Mouse (Mus musculus) kidney, embryonic 15.5 days (tissue): ENCODE data around the gene Slc22a14. TPM values are rescaled to one million over a fixed set of nuclear protein-coding genes. Genes with fewer than 3 reads are reported as not detected.
"Not testable (repeated sequence)": the region's sequence is repeated elsewhere in the genome, so short reads cannot be mapped to it uniquely, and the experiment has no call there.

ENCODE experiments used
- ATAC-seq: fragments of 200-750 bp; cut with Nextera tagmentation; replicated peaks from 2 replicates; pipeline ENCODE4 v1.8.0; 2017; ENCODE audit warnings: moderate TSS enrichment; ENCODE audit not compliant: low FRiP score
- H3K27ac ChIP-seq: fragments of 300-500 bp; sonication (generic); 2 replicates; pipeline ENCODE4 v1.5.1; 2015; ENCODE audit warnings: mild to moderate bottlenecking, inconsistent platforms
- H3K27me3 ChIP-seq: fragments of 300-500 bp; sonication (generic); 2 replicates; pipeline ENCODE4 v1.6.1; 2015; ENCODE audit warnings: inconsistent platforms
- H3K36me3 ChIP-seq: fragments of 300-500 bp; sonication (generic); 2 replicates; pipeline ENCODE4 v1.6.1; 2015; ENCODE audit warnings: inconsistent platforms
- H3K4me1 ChIP-seq: fragments of 300-500 bp; sonication (generic); 2 replicates; pipeline ENCODE4 v1.6.1; 2015; ENCODE audit warnings: inconsistent platforms
- H3K4me2 ChIP-seq: fragments of 300-500 bp; sonication (generic); 2 replicates; pipeline ENCODE4 v1.6.1; 2015; ENCODE audit warnings: moderate library complexity, mild to moderate bottlenecking, inconsistent platforms
- H3K4me3 ChIP-seq: fragments of 300-500 bp; sonication (generic); replicated peaks from 2 replicates; pipeline ENCODE4 v1.5.1; 2015; ENCODE audit warnings: mild to moderate bottlenecking, inconsistent platforms
- H3K9ac ChIP-seq: fragments of 300-500 bp; sonication (generic); 2 replicates; pipeline ENCODE4 v1.6.1; 2015; ENCODE audit warnings: mild to moderate bottlenecking, inconsistent platforms
- H3K9me3 ChIP-seq: fragments of 300-500 bp; sonication (generic); replicated peaks from 2 replicates; pipeline ENCODE4 v1.6.1; 2016; ENCODE audit warnings: inconsistent platforms
- WGBS: fragments of 180-500 bp; shearing (Covaris S2); methylation state at CpG from one replicate; pipeline ENCODE4 v1.1.7; 2015; ENCODE audit warnings: mixed read lengths; 5-methylcytosine and 5-hydroxymethylcytosine counted together
- polyA plus RNA-seq: library from polyadenylated mRNA; unstranded; fragments of >200 nt; fragmentation: Nextera tagmentation; extraction: Ambion mirVana; gene quantifications from 2 replicates; pipeline ENCODE4 v1.2.1, GENCODE M21; 2015

Gene Slc22a14
- polyA plus RNA-seq, 1 experiment from 2014 or later: 0.30 TPM

DNA sequence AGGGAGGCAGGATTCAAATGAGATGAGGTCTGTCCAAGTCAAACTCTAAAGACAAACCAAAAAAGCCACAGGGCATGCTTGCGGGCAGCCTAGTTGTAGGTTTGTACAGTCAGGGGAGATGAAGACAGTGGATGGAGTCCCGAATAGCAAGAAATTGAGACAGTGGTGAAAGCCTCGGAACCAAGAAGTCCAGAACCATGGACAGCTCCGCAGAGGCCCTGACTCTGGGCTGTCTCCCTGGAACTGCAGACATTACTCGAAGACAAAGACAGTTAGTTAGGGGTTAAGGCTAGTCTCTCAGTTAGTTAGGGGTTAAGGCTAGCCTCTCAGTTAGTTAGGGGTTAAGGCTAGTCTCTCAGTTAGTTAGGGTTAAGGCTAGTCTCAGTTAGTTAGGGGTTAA, 23.6 kb upstream of the Slc22a14 start:
- no peak overlapping the region for H3K4me2 ChIP-seq
- peaks cover 15% of the 10 kb centered on the region for H3K36me3 ChIP-seq
- ATAC-seq: no peak
- H3K9me3 ChIP-seq: no peaks in the 10 kb centered on the region
- no peaks in the 10 kb centered on the region for H3K4me1 ChIP-seq
- H3K27me3 ChIP-seq: no peaks in the 10 kb centered on the region
- no peak overlapping the region for H3K9ac ChIP-seq
- no peak overlapping the region for H3K4me3 ChIP-seq
- WGBS: 52% methylated on average over 5 of the region's 5 CpGs
- no peak overlapping the region for H3K27ac ChIP-seq

- no peak for ATAC-seq
- Histone ChIP-seq H3K9ac (no peak overlapping the region), H3K4me2 (no peak overlapping the region), H3K4me3 (no peak overlapping the region), H3K27me3 (no peaks in the 10 kb centered on the region), H3K4me1 (no peaks in the 10 kb centered on the region), H3K36me3 (peaks cover 25% of the 10 kb centered on the region), H3K9me3 (no peaks in the 10 kb centered on the region), H3K27ac (no peak overlapping the region)
- WGBS: 69% methylated on average over 6 of the region's 6 CpGs
Observed at GRCm38 (mm10) chr9:119382603-119383002, 17.2 kb upstream of the Slc22a14 start.

GRCm38 (mm10) chr9:119378231-119378630, 12.9 kb upstream of the Slc22a14 start:
- no peak overlapping the region for H3K27ac ChIP-seq
- no peaks in the 10 kb centered on the region for H3K4me1 ChIP-seq
- H3K27me3 ChIP-seq: no peaks in the 10 kb centered on the region
- H3K4me2 ChIP-seq: no peak overlapping the region
- no peak overlapping the region for H3K4me3 ChIP-seq
- H3K9me3 ChIP-seq: no peaks in the 10 kb centered on the region
- peaks cover 13% of the 10 kb centered on the region for H3K36me3 ChIP-seq
- H3K9ac ChIP-seq: no peak overlapping the region
- ATAC-seq: no peak
- WGBS: 88% methylated on average over 4 of the region's 4 CpGs

DNA sequence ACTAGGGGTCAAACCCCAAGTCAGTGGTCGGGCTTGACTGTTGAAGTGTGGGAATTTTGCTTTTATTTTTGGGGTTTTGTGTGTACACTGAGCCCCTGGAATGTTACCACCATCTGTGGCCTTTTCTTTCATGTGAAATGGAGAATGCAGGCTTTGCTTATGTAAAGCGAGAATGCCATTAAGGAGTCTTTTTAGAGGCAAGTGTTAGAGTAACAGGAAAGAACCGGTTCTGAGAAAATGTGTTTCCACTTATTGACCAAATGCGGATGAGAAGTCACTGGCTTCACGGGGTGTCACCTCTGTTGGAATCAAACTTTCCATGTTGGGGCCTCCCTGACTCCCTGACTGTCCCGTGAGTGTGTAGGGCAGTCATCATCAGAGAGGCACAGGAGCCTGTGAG, 10.2 kb upstream of the Slc22a14 start:
- no peak overlapping the region for H3K4me3 ChIP-seq
- WGBS: 58% methylated on average over 6 of the region's 6 CpGs
- peaks cover 13% of the 10 kb centered on the region for H3K36me3 ChIP-seq

GRCm38 (mm10) chr9:119375008-119375407, 9.7 kb upstream of the Slc22a14 start:
- no peak overlapping the region for H3K27ac ChIP-seq
- H3K9me3 ChIP-seq: no peaks in the 10 kb centered on the region
- no peak overlapping the region for H3K9ac ChIP-seq
- no peak overlapping the region for H3K4me3 ChIP-seq
- no peaks in the 10 kb centered on the region for H3K4me1 ChIP-seq
- ATAC-seq: 0 out of 2 replicates have a peak, but pooled peaks have one; percentile 6
- 35% methylated on average over 3 of the region's 3 CpGs for WGBS
- peaks cover 12% of the 10 kb centered on the region for H3K36me3 ChIP-seq
- no peaks in the 10 kb centered on the region for H3K27me3 ChIP-seq
- no peak overlapping the region for H3K4me2 ChIP-seq

More for the DNA sequence above, 10.2 kb upstream of the Slc22a14 start:
- Histone ChIP-seq H3K9ac (no peak overlapping the region), H3K27ac (no peak overlapping the region), H3K4me2 (no peak overlapping the region), H3K27me3 (no peaks in the 10 kb centered on the region), H3K4me1 (no peaks in the 10 kb centered on the region), H3K9me3 (no peaks in the 10 kb centered on the region)
- ATAC-seq: no peak

DNA sequence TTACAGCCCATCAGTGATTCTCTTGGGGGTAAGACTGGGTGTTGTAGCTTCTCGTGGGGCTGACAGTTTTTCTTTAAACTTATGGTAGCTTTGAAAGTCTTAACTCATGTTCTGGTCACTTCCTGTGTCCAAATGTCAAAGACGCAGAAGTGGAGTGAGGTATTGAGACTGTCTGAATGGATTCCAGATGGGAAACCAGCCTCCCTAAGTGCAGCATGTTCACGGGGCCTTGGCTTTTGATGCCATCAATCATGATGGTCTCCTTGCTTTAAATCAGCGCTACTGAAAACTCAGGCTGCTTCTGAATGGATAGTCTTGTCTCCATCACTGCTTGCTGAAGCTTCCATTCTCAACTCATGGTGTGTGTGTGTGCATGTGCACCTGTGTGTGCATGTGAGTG, 5.9 kb upstream of the Slc22a14 start:
- Histone ChIP-seq H3K9ac (no peak overlapping the region), H3K27me3 (no peaks in the 10 kb centered on the region), H3K4me1 (no peaks in the 10 kb centered on the region), H3K4me2 (no peak overlapping the region), H3K4me3 (no peak overlapping the region), H3K27ac (no peak overlapping the region), H3K9me3 (no peaks in the 10 kb centered on the region), H3K36me3 (0 out of 2 replicates have a peak, but pooled peaks cover 10% of the 10 kb centered on the region)
- 56% methylated on average over 4 of the region's 4 CpGs for WGBS
- ATAC-seq: no peak

DNA sequence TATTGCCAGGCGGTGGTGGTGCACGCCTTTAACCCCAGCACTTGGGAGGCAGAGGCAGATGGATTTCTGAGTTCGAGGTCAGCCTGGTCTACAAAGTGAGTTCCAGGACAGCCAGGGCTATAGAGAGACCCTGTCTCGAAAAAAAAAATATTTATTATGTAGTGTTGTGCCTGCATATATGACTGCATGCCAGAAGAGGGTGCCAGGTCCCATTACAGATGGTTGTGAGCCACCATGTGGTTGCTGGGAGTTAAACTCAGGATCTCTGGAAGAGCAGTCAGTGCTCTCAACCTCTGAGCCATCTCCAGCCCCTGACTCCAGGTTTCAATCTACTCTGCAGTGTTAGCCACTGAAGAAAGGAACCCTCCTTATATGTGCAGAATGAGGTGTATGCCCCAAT, 5.4 kb upstream of the Slc22a14 start:
- H3K4me3 ChIP-seq, ATAC-seq, H3K4me1 ChIP-seq, H3K36me3 ChIP-seq, H3K4me2 ChIP-seq, H3K27ac ChIP-seq, H3K27me3 ChIP-seq, H3K9me3 ChIP-seq, H3K9ac ChIP-seq: not testable (repeated sequence)
- WGBS: 86% methylated on average over 4 of the region's 4 CpGs

- no peak overlapping the region for H3K9ac ChIP-seq
- H3K27me3 ChIP-seq: no peaks in the 10 kb centered on the region
- 83% methylated on average over 3 of the region's 3 CpGs for WGBS
- no peak overlapping the region for H3K4me2 ChIP-seq
- no peak for ATAC-seq
- H3K9me3 ChIP-seq: no peaks in the 10 kb centered on the region
- H3K4me1 ChIP-seq: peaks cover 8% of the 10 kb centered on the region; the same call in 1 of the 2 replicates
- H3K27ac ChIP-seq: no peak overlapping the region
- H3K36me3 ChIP-seq: 0 out of 2 replicates have a peak, but pooled peaks cover 10% of the 10 kb centered on the region
- H3K4me3 ChIP-seq: no peak overlapping the region
Observed at GRCm38 (mm10) chr9:119368367-119368766, 3.0 kb upstream of the Slc22a14 start.

- Histone ChIP-seq H3K4me3 (no peak overlapping the region), H3K27me3 (no peaks in the 10 kb centered on the region), H3K9me3 (no peaks in the 10 kb centered on the region), H3K4me1 (peaks cover 10% of the 10 kb centered on the region; the same call in 1 of the 2 replicates), H3K27ac (no peak overlapping the region), H3K36me3 (peaks cover 15% of the 10 kb centered on the region; the same call in 1 of the 2 replicates), H3K4me2 (no peak overlapping the region), H3K9ac (no peak overlapping the region)
- 75% methylated on average over 12 of the region's 12 CpGs for WGBS
- ATAC-seq: no peak
Observed at GRCm38 (mm10) chr9:119363229-119363628, 2.1 kb downstream of the Slc22a14 start.

- Histone ChIP-seq H3K27me3 (no peaks in the 10 kb centered on the region), H3K27ac (no peak overlapping the region), H3K4me2 (no peak overlapping the region), H3K36me3 (peaks cover 11% of the 10 kb centered on the region; the same call in 1 of the 2 replicates), H3K9me3 (no peaks in the 10 kb centered on the region), H3K9ac (no peak overlapping the region), H3K4me1 (peaks cover 14% of the 10 kb centered on the region; the same call in 1 of the 2 replicates), H3K4me3 (no peak overlapping the region)
- no peak for ATAC-seq
- 86% methylated on average over 5 of the region's 5 CpGs for WGBS
Observed at GRCm38 (mm10) chr9:119361416-119361815, 3.9 kb downstream of the Slc22a14 start.

DNA sequence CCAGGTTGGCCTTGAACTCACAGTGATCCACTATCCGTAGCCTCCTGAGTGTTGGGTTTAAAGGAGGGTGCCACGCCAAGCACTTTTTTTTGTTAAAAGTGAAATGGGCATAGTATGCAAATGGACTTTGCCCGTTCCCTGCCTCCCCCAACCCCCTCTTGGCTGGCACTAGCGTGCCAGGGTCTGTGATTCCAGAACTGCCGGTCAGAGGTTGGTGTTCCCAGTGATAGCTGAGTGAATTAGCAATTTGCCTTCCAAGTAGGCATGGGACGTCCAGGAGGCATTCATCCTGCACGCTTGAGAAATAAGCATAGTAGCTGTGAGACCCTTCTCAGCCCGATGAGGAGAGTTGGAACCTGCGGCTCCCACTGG, 7.3 kb downstream of the Slc22a14 start:
- no peaks in the 10 kb centered on the region for H3K27me3 ChIP-seq
- H3K36me3 ChIP-seq: peaks cover 11% of the 10 kb centered on the region; the same call in 1 of the 2 replicates
- peak overlapping the region; percentile 68 for H3K4me3 ChIP-seq
- peak overlapping the region; percentile 90 for H3K4me2 ChIP-seq
- peak overlapping the region; percentile 60 for H3K9ac ChIP-seq
- peaks cover 11% of the 10 kb centered on the region for H3K4me1 ChIP-seq
- ATAC-seq: peak; percentile 16; the same call in 1 of the 2 replicates
- H3K27ac ChIP-seq: 0 out of 2 replicates have a peak overlapping the region, but pooled peaks have one; percentile 9
- H3K9me3 ChIP-seq: no peaks in the 10 kb centered on the region
- WGBS: 39% methylated on average over 9 of the region's 9 CpGs

GRCm38 (mm10) chr9:119357331-119358057, 7.9 kb downstream of the Slc22a14 start, which contains the start of gene Xylb:
TSS of gene Xylb (plus strand) at chr9:119357381.
- Histone ChIP-seq H3K4me1 (peaks cover 11% of the 10 kb centered on the region), H3K36me3 (peaks cover 11% of the 10 kb centered on the region; the same call in 1 of the 2 replicates), H3K4me2 (peak within 1 kb of the TSS; percentile 90), H3K27ac (0 out of 2 replicates have a peak within 1 kb of the TSS, but pooled peaks have one; percentile 9), H3K27me3 (no peaks in the 10 kb centered on the region), H3K4me3 (peak within 1 kb of the TSS; percentile 68), H3K9me3 (no peaks in the 10 kb centered on the region), H3K9ac (peak within 1 kb of the TSS; percentile 60)
- 2% methylated on average over 65 of the region's 65 CpGs for WGBS
- ATAC-seq: peak; percentile 92
